Mouse (Mus musculus): ENCODE measurements around the gene Lrrc8d.

Gene Lrrc8d

GRCm38 (mm10) chr5:105699141-105700069 is at the start of gene Lrrc8d:
TSS of gene Lrrc8d (plus strand) at chr5:105699969.
- peak; percentile 82 for DNase-seq (ENCODE audit: low spot score in 2 of 2)

GRCm38 (mm10) chr5:105650728-105651479 is 48.9 kb upstream of the Lrrc8d start:
- DNase-seq (ENCODE audit: low spot score in 2 of 2) = no peak

GRCm38 (mm10) chr5:105651561-105651991 is 48.2 kb upstream of the Lrrc8d start:
- DNase-seq (ENCODE audit: low spot score in 2 of 2) = no peak

GRCm38 (mm10) chr5:105654237-105655063 is 45.3 kb upstream of the Lrrc8d start:
- peak; percentile 65 to 86 for DNase-seq (ENCODE audit: low spot score in 2 of 2)

- no peak for DNase-seq (ENCODE audit: low spot score in 2 of 2)
These were observed 44.6 kb upstream of the Lrrc8d start for GRCm38 (mm10) chr5:105655100-105655734.

GRCm38 (mm10) chr5:105661894-105662293 is 37.9 kb upstream of the Lrrc8d start:
- DNase-seq (ENCODE audit: low spot score in 2 of 2) = no peak

GRCm38 (mm10) chr5:105666930-105667329 is 32.8 kb upstream of the Lrrc8d start:
- no peak for DNase-seq (ENCODE audit: low spot score in 2 of 2)

- no peak for DNase-seq (ENCODE audit: low spot score in 2 of 2)
These were observed 32.4 kb upstream of the Lrrc8d start for GRCm38 (mm10) chr5:105667411-105667810.

- DNase-seq (ENCODE audit: low spot score in 2 of 2) = no peak
These were observed 30.7 kb upstream of the Lrrc8d start for GRCm38 (mm10) chr5:105669086-105669485.

GRCm38 (mm10) chr5:105669508-105670353 is 30.0 kb upstream of the Lrrc8d start:
- DNase-seq (ENCODE audit: low spot score in 2 of 2) = no peak

GRCm38 (mm10) chr5:105672332-105672731 is 27.4 kb upstream of the Lrrc8d start:
- DNase-seq (ENCODE audit: low spot score in 2 of 2) = no peak

GRCm38 (mm10) chr5:105675511-105675910 is 24.3 kb upstream of the Lrrc8d start:
- no peak for DNase-seq (ENCODE audit: low spot score in 2 of 2)

GRCm38 (mm10) chr5:105677071-105677470 is 22.7 kb upstream of the Lrrc8d start:
- DNase-seq (ENCODE audit: low spot score in 2 of 2) = no peak

GRCm38 (mm10) chr5:105678243-105678642 is 21.5 kb upstream of the Lrrc8d start:
- DNase-seq (ENCODE audit: low spot score in 2 of 2) = no peak

GRCm38 (mm10) chr5:105679261-105679660 is 20.5 kb upstream of the Lrrc8d start:
- DNase-seq (ENCODE audit: low spot score in 2 of 2) = no peak

GRCm38 (mm10) chr5:105679921-105680843 is 19.6 kb upstream of the Lrrc8d start:
- no peak for DNase-seq (ENCODE audit: low spot score in 2 of 2)

- DNase-seq (ENCODE audit: low spot score in 2 of 2) = no peak
These were observed 17.6 kb upstream of the Lrrc8d start for GRCm38 (mm10) chr5:105682143-105682611.

GRCm38 (mm10) chr5:105683912-105684350 is 15.8 kb upstream of the Lrrc8d start:
- DNase-seq (ENCODE audit: low spot score in 2 of 2) = no peak

Measured in frontal cortex, postnatal 14 days (tissue).